Mouse (Mus musculus) liver (tissue): ENCODE results near the gene Nckap5.

Source experiments
- DNase-seq: peaks from one replicate; pipeline ENCODE4 v3.0.0-alpha.2; 2020; ENCODE audit warnings: mixed read lengths

The Nckap5 gene

DNA sequence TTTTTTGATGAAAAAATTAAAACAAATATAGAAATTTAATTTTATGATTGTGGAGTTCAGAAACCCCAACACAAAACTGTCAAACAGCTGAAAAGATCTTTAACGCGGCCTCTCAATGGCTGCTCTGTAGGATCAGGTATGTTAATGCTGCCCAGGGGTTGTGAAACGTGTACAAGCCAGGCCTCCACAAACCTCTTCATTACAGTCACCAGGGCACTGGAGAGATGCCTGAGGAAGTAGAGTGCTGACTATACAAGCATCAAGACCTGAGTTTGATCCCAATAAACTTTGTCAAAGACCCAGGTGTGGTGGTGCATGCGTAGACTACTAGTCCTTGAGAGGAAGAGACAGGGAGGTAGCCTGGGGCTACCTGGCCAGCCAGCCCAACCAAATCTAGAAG is 222.0 kb downstream of the Nckap5 start:
- no peak for DNase-seq

DNA sequence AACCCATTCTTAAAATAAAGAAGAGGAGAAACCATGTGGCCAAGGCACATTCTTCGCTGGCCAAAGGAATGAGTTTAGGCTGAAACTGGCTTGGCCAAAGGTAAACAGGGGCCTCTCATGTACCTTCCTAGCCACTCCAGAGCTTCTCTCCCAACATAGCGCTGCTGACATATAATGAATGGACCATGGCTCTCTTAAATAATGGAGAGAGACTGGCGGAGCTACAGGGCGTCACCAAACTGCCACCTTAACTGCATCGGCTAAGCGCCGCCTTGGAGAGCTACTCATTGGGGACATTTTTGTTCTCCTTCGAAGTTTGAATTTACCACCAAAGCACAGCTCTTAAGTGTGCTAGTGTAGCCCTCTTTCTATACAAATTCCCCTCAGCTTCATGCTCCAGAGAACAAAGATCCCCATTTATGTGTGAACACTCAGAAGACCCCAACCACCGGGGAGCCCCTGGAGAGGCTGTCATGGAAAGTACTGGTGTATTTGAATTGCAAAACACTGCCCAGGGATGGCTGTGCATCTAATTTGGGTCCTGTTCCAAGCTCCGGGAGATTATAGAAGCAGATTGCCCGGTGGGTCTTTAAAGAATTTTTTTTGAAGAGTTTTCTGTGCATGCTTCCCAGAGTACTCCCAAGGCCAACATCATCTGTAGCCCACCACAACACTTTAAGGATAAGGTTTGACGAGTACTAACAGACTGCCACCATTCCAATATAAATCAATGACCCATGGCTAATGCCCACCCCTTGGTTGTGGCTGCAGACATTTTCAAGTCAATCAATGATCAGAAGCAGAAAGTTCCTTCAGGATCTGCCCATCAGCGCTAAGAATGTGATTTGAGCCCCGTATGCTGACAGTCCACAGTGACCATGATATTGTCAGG is 224.2 kb downstream of the Nckap5 start:
- no peak for DNase-seq

DNA sequence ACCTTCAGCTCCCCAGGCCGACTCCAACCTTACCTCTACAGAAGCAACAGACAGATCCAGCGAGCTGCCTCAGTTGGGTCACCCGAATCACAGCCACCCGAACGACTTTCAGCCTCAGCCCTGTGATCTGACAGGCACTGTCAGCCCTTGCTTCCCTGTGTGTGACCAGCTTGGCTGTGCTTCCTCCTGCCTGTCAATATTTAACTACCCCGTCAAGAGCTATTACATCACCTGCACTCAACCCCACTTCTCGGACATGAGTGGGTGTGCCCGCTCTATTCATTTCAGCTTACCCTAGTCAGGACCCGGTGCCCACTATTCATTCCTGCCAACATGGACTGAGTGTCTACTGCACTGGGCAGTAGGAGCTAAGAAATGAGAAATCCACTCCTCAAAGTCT is 226.0 kb downstream of the Nckap5 start:
- DNase-seq = no peak

DNA sequence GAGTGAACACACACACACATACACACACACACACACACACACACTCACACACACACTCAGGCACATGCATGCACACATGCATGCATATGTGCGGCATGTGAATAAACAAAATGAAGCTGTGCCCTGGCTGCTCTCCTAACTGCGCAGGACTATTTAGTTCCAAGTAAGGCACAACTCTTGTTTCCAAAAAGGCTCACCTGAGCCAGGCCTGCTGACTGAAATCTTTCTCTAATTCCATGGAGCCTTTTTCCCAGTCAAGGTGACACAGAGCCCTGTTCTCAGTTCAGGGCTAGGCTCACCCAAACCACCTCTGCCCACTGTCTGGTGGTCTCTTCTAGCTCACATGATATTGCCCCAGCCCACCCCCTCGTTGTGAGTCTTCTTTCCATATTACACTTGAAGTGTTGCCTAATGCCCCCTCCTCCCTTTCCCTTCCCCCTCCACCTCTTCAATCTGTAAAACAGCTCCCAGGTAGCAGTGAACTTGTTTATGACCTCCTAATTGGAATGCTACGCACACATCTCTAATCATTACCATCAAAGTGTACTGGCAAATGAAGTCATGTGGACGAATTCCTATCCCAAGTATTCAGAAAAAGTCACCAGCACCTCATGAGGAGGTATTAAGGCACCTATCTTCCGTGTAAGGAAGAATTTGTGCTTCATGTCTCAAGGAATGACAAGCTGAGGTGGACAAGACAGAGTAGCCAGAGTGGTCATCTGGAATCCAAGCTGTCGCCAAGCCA is 226.7 kb downstream of the Nckap5 start:
- no peak for DNase-seq

DNA sequence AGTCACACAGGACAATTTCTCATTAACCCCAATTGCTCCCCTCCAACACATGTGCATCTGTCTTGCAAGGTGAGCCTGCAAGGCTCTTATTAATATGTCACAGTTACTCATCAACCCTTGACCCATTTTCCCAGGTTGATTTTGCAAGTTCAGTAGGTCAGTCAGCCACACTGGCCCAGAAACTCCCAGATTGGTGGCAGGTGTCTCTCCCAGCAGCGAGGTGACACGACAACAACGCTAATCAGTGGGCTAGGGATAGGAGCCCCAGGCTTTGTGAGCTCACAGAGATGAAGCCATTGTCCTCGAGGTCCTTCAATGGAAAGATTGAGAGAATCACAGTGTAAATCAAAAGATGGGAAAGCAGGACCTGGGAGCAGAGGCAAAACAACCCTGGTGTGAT is 230.0 kb downstream of the Nckap5 start:
- no peak for DNase-seq

DNA sequence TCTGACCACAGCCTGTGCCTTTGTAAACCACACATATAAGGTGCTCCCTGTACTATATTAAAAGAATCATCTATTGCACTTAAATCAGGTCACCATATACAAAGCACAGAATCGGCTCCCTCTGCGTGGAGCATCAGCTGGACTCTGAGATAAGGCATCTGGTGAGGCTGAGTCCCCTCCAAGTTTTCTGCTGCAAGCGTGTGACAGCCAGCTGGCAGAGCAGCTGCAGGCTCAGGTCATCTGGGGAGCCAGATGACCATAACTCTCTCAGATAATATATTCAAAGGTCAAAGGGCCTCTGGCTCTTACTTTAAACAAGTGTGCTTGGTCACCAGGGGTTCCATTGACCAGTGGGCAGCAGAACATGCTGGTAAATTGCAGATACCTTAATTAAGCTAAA is 233.2 kb downstream of the Nckap5 start:
- DNase-seq = no peak

DNA sequence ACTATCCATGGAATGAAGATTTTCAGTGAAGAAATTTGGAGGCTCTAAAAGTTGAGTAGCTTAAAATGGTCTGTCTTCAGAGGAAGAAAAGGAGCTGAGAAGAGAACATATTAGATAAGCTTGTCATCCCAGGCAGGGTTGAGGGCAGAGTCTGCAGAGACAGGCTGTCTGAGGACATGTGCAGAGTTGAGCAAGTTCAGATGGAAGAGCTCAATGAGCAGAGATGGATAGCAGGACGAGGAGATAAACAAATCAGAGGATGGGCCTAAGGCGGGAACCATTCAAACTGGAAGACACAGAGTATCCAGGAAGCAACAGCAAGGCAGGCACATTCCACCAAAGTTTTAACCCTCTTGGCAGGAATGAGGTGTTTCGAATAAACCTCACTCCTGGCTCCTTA is 235.8 kb downstream of the Nckap5 start:
- no peak for DNase-seq

DNA sequence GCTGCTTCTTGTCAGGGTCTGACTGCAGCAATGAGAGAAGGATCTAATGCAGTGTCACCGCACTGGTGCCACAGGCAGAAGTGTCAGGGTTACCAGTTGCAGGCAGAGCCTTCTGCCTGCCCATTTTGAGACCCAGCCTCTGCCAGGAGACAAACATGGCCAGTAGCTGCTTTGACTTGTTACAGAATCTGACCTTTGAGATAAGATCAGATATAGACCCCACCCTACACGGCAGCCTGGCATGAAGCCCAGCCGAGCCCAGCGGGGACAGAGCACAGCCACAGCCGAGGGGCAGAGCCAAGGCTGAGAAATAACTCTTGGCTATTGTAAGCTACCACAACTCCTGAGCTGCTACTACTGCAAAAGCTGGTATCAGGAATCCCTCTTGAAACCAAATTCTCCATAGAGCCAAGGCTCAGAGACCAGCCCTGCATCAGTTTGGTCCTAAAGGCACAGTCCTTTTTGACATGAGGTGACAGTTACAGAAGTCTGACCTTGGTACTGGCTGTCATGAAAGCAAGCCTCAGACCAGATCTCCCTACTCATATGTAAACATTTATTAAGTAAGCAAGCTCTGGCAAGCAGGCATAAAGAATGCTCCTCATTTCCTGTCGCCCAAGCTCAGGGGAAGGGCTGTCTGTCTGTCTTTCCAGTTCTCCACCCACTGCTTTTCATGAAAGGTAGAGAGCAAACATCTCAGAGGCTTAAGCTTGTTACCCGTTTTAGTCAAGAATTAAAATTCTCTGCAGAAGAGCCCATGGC is 237.4 kb downstream of the Nckap5 start:
- DNase-seq = peak; percentile 28

DNA sequence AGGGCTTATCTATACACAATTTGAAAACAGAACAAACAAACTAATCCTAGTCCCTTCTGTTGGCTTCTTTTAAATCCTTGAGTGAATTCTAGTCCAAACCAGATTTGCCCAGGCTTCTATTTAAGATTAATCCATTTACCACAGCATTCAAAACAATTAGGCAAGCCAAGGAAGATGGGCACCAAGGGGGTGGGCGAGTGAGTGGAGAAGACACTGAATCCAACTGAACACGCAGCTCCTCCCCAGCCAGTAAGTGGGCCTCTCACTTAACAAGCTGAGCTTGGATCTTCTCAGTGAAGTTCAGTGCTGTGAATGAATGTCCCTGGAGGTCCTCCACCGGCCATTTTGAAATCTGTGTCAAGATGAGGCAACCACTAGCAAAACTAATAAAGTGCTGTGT is 239.7 kb downstream of the Nckap5 start:
- DNase-seq = no peak

DNA sequence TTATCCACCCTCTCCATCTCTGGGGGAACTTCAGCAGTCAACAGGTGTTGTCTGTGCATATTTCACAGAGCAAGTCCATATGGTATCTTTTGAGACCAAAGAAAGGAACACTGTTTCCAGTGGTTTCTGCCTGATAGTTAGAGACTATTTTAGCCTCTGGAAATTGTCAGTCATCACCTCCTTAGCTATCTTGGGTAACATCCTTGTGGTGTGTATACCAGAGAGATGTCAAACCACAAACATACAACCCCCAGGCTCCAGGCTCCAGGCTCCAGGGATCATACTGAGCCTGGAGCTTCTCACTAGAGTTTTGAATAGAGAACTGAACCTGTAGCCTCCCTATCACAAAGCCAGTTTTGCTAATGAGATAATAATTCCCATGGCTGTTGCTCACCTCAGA is 252.4 kb downstream of the Nckap5 start:
- no peak for DNase-seq

DNA sequence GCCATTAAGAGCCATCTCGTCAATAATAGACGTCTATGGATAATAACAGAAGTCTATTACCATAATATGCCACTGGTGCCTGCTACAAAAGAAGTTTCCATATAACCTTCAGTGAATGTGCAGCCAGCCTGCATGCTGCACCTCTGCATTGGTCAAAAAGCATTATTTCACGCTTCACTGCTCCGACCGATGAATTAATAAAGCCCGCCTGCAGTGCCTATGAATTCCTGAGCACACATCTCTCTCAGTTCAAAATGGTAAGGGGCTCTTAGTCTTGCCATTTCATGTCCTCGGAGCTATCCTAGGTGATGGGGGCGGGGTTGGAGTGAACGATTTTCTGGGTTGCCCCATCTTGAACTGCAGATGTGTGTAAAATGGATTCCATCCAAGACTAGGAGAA is 256.3 kb downstream of the Nckap5 start:
- DNase-seq = no peak

DNA sequence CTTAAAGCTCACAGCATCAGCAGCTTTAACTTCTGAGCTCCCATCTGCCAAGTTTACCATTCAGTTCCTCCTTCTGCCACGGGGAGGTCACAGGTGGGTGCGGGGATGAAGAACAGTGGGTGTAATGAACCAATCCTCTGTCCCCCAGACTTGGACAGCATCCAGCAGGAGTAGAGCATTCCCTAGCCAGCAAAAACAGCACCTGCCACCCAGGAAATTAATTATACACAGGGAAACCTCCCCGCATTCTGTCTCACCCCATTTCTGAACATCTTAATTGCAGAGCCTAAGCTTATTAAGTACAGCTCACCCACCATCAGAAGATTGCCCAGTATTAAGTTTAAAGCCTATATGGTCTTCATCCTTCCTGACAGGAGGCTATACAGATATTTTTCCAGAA is 256.9 kb downstream of the Nckap5 start:
- no peak for DNase-seq

DNA sequence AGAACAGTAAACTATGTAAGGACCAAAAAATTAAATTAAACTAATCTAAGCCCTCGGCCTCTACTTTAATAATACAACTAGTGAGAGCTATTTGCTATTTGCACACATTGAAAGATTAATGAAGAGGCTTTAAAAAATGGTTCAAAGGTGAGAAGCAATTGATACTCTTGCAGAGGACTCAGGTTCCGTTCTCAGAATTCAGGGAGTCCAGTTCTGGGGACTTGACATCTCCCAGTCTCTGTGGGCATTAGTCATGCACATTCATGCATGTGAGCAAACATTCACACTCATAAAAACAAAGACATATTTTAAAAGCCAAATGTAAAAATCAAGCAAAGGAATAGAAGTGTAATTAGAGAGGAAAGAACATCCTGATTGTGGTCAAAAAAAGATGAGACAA is 257.5 kb downstream of the Nckap5 start:
- DNase-seq = no peak

DNA sequence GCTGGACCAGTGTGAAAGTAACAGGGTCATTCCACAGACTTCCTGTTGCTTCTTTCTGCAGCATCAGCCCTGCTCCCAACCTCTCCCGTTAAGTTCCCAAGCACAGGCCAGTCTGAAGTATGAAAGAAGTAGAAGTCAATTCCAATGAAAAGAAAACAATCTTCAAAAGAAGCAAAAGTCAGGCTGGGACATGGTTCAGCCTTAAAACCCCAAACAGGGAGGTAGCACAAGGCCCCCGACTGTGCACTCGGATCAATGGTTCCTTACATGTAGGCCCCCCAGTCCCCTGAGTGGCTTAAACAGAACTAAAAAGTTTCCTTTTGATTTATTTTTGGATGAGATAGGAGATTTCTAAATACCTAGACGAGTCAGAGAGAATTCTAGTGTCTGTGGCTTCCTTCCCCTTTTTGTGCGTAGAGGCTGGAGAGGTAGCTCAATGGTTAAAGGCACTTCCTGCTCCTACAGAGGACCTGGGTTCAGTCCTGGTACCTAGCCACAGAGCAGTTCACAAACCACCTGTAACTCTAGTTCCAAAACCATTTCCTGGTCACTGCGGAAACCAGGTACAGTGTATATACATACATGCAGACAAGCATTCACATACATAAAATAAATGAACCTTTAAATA is 260.9 kb downstream of the Nckap5 start:
- no peak for DNase-seq

DNA sequence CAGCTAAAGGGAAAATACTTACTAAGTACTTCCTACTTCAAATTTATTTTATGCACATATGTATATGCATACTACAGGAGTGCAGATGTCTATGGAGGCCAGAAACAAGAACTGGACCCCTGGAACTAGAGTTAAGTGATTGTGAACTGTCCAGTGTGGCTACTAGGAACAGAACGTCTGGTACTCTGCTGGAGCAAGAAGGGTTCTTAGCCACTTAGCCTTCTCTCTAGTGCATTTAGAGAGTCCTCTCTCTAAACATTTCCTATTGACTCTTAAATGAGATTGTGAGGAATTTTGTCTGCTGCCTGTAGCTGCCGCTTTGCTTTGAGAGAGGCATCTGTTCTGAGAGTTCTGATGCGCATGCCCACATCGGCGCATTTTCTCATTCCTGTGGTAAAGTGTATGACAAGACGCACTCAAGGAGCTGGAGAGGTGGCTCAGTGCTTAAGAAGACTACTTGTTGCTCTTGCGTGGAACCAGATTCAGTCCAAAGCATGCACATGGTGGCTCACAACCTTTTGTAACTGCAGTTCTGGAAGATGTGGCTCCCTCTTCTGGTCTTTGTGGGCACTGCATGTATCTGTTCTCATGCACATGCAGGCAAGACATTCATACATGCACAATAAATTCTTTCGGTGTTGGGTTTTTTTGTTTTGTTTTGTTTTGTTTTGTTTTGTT is 261.9 kb downstream of the Nckap5 start:
- peak; percentile 48 for DNase-seq

DNA sequence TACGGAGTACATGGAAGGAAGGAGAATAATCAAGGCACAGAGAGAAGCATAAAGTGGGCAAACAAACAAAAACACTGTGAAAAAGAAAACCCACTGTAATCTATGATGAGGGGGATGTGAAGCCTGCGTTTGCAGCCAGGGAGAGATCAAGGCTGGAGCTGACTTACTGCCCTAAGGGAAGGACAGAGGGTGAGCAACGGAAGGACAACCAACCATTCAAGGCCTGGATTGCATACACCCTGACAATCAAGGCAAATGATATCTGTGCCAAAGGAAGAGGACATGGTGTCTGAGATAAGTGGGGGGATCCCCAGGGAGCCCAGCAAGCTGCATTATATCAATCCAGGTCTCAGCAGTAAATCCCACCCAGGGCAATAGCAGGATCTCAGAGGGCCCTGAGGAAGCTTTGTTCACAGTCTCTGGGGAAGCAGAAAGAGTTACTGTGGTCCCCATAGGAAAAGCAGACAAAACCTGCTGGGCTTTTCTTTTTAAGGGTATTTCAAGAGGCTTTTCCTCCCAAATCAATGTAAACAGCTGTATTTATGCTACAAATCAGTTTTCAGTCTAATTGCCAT is 265.4 kb downstream of the Nckap5 start:
- DNase-seq = no peak

DNA sequence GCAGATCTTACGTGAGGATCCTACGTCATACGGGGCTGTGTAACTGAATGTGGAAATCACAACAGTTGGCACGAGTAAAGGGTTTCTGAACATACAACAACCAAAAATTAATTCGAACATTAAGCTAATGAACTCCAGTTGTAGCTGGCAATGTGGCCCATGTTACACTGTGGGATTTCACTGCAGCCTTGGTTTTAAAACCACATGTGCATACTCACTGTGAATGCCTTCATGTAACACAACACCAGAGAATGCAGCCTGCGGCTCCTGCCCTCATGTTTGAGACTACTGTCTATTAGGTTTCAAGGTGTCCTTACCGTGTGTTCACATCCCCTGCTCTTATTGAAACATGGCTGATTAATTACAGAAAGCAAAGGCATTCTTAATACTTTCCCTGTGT is 269.7 kb downstream of the Nckap5 start:
- DNase-seq = no peak

DNA sequence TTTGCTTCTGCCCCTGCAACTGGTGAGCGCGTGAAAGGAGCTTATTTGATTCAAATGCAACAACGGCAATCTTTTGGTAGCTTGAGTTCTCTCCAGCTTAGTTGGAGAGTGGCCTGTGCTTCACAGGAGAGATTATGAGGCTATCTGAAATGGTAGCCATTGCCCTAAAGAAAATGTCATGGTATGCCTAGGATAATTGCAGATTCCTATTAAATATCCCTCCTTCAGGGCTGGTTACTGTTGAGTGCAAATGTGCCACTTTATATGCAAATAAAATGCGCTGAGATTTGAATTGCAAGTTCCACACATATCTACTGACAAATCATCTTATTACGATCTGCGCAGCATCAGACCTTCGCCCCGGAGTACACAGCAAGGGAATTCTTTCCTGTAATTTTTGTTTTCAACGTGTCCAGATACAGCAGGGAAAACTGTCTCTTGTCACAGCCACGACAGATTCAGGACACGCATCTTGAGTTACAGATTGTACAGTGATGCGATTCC is 272.8 kb downstream of the Nckap5 start:
- no peak for DNase-seq

DNA sequence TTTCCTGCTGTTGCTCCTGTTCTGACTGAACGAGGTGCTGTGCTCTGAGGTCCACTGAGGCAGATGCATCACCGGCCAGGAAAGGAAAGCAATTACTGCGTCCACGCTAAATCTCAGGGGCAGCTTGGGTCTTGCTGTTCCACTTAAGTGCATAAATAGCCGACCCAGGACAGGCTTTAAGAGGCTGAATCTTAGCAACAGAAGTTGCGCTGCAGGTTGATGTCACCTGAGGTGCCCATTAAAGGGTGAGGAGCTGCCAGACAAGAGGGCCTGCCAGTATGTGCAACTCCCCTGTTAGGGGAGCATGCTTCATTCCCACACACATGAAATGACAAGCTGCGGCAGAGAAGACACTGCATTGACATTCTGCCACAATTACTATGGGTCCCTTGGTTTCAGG is 282.6 kb downstream of the Nckap5 start:
- DNase-seq = no peak

DNA sequence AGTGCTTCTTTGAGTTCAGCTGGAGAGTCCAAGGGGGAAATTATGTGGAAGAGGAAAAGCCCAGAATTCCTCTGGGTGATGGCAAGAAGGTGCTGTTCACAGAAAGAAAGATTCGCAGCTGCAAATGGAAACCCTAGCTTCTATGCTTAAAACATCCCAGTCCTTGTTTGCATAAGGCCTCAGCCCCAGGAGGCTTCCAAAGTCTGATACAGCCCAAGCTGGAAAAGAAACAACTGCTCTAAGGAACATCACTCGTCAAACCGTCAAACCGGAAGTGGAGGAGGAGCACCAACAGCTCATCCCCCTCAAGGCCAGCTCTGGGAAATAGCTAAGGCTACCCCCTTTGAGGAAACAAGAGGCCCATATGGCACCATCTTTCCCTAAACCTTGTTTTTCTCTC is 286.1 kb downstream of the Nckap5 start:
- DNase-seq = no peak

DNA sequence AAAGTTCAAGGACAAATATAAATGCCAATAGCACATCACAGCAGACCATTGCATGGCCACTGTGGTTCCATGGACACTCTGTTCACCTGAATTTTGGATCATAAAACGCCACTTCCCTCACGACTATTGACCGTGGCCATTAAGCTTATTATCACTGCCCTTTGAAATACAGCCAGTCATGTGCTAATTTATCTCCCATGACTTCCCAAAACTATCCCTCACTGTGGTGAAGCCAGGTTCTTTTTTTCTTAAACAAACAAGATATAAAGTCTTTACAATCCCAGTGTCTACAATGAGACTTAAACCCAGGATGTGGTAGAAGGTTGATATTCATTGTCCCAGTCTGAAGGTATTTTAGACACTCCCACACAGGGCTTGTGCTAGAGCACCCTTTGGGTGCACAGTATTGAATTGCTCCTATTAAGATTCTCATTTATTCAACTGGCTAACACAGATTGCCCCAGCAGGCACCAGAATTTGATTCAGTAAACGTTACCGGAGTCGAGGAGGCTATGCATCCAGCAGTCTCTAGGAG is 293.3 kb downstream of the Nckap5 start:
- DNase-seq = no peak

DNA sequence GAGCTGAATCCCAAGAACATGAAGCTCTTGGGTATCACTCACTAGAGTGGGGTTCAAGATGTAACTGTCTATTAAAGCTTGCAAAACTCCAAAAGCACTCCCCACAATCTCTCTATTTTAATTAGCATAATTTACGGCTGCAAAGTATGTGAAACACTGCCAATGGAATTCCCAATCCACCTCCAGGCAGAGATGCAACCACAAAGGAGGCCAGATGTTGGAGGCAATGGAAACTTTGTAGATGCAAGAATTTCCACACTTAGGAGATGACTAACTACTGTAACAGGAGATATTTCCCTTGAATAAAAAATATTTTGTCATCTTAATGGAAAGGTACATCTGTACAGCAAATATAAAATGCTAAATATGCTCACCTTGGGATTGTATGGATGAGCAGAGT is 295.1 kb downstream of the Nckap5 start:
- no peak for DNase-seq
